Mouse (Mus musculus): ENCODE results near the gene 2010111I01Rik.

DNA sequence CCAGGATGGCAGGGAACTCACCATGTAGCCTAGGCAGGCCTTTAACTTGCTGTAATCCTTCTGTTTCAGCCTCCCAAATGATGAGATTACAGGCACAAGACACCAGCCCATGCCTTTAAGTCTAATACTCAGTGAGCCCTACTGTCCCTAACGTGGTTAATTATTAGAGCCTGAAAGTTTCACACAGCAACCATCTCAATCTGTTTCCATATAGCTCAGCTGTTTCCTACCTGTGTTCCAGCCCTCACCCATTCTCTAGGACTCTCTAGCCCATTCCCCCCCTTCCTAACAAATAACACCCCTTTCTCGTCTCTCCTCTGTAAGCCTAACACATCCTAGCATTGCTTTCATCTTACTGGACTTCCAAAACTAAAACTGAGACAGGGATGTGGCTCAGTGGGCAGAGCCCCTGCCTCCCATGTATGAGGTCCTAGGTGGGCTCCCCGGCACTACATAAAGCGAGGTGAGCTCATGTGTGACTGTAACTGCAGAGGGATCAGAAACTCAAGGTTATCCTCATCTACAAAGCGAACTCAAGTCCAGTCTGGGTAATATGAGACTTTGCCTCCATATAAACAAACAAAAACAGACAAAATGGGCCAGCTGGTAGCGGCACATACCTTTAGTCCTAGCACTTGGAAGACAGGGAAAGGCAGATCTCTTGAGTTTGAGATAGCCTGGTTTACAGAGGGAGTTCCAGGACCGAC lies 408.9 kb downstream of the 2010111I01Rik start:
- TF ChIP-seq POLR2A (IDR thresholded peaks at IDR 0.05; ENCODE audit: control insufficient read depth in 1 of 2, insufficient read depth in 1 of 2, low read depth in 1 of 2, low read length in 2 of 2, poor library complexity in 1 of 2) (no peak), EP300 (IDR thresholded peaks at IDR 0.05; ENCODE audit: low read depth in 1 of 2, low read length in 2 of 2) (no peak), CTCF (IDR thresholded peaks at IDR 0.05 in 2 of 3, conservative IDR thresholded peaks at IDR 0.05 in 1 of 3; ENCODE audit: control insufficient read depth in 1 of 3, insufficient read depth in 1 of 3, low read depth in 2 of 3, low read length in 3 of 3, poor library complexity in 1 of 3, severe bottlenecking in 1 of 3) (no peak)

Data from MEL (cell line).